Mouse (Mus musculus) midbrain, embryonic 15.5 days (tissue): ENCODE results near the gene Zfp276. TPM values are rescaled to one million over a fixed set of nuclear protein-coding genes. Genes with fewer than 3 reads are reported as not detected.
"Not testable (repeated sequence)": the region's sequence is repeated elsewhere in the genome, so short reads cannot be mapped to it uniquely, and the experiment has no call there.

ENCODE experiments used
- ATAC-seq: fragments of 200-750 bp; cut with Nextera tagmentation; replicated peaks from 2 replicates; pipeline ENCODE4 v1.8.0; 2017; ENCODE audit warnings: moderate TSS enrichment
- H3K27ac ChIP-seq: fragments of 300-500 bp; sonication (generic); 2 replicates; pipeline ENCODE4 v1.5.1; 2015; ENCODE audit warnings: mild to moderate bottlenecking, inconsistent platforms
- H3K27me3 ChIP-seq: fragments of 300-500 bp; sonication (generic); replicated peaks from 2 replicates; pipeline ENCODE4 v1.6.1; 2015; ENCODE audit warnings: inconsistent platforms
- H3K36me3 ChIP-seq: fragments of 300-500 bp; sonication (generic); replicated peaks from 2 replicates; pipeline ENCODE4 v1.6.1; 2015; ENCODE audit warnings: inconsistent platforms
- H3K4me1 ChIP-seq: fragments of 300-500 bp; sonication (generic); 2 replicates; pipeline ENCODE4 v1.6.1; 2015; ENCODE audit warnings: inconsistent platforms
- H3K4me2 ChIP-seq: fragments of 300-500 bp; sonication (generic); 2 replicates; pipeline ENCODE4 v1.6.1; 2015; ENCODE audit warnings: inconsistent platforms, mild to moderate bottlenecking, moderate library complexity
- H3K4me3 ChIP-seq: fragments of 300-500 bp; sonication (generic); 2 replicates; pipeline ENCODE4 v1.5.1; 2015; ENCODE audit warnings: mild to moderate bottlenecking, inconsistent platforms
- H3K9ac ChIP-seq: fragments of 300-500 bp; sonication (generic); 2 replicates; pipeline ENCODE4 v1.6.1; 2015; ENCODE audit warnings: mild to moderate bottlenecking, inconsistent platforms
- H3K9me3 ChIP-seq: fragments of 300-500 bp; sonication (generic); 2 replicates; pipeline ENCODE4 v1.6.1; 2016; ENCODE audit warnings: inconsistent platforms
- WGBS: fragments of 180-500 bp; shearing (Covaris S2); methylation state at CpG from one replicate; pipeline ENCODE4 v1.1.7; 2015; ENCODE audit warnings: mixed read lengths; 5-methylcytosine and 5-hydroxymethylcytosine counted together
- polyA plus RNA-seq: library from polyadenylated mRNA; unstranded; fragments of >200 nt; fragmentation: Nextera tagmentation; extraction: Ambion mirVana; gene quantifications from 2 replicates; pipeline ENCODE4 v1.2.1, GENCODE M21; 2015

Zfp276 gene
- polyA plus RNA-seq, 1 experiment from 2014 or later = 28.2 TPM

DNA sequence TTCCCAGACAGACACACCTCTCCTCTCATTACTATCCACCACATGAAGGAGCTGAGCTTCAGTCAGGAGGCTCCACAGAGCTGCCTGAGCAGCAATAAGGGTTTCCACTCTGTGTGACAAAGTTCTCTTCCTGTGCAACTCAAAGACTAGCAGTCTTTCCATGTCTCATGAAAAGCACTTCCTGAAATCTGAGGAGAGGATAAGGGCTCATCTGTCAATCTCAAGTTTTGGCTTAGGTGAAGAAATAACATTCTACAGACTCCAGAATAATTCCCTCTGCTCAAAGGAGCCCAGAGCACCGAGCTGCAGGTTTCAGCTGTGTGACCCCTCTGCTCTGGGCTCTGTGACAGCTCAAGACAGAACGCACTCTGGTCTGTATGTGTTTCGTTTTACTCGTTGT is 1.1 kb upstream of the Zfp276 start:
- peaks cover 46% of the 10 kb centered on the region for H3K36me3 ChIP-seq
- H3K27me3 ChIP-seq = no peaks in the 10 kb centered on the region
- peak overlapping the region; percentile 99 for H3K9ac ChIP-seq
- peak overlapping the region; percentile 95 for H3K4me2 ChIP-seq
- 65% methylated on average over 4 of the region's 4 CpGs for whole genome bisulfite sequencing
- peaks cover 34% of the 10 kb centered on the region for H3K4me1 ChIP-seq
- H3K27ac ChIP-seq = no peak overlapping the region
- peak overlapping the region; percentile 93 for H3K4me3 ChIP-seq
- no peak for ATAC-seq
- H3K9me3 ChIP-seq = no peaks in the 10 kb centered on the region

DNA sequence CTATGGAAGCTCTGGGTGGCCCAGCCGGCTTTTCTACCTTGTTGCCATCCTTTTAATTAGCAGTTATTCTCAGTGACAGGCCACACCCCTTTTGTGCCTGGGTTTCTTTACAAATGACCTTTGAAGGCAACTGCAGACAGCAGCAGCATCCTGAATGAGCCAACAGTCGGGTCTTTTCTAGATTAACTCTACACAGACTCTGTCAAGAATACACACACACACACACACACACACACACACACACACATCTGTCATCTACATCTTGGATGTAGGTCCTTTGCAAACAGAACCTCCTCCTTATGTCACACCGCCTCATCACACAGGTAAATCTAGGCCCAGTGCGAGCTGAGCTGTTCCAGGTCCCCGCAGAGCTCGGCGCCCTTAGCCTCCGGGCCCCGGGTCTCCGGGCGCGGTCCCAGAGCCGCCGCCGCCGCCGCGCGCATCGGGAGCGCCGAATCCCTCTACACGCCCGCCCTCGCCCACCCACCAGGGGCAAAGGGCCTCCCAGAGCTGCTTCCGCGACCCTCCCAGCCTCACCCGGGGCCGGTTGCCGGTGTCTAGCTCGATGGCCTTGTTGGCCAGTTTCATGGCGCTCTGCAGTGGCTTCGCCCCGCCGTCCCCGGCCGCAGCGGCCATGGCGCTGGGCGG is 420 bp upstream of the Zfp276 start:
- peak; percentile 57; the same call in 1 of the 2 replicates for ATAC-seq
- peak overlapping the region; percentile 95 for H3K4me2 ChIP-seq
- under 1% methylated on average over 40 of the region's 40 CpGs for WGBS
- H3K4me1 ChIP-seq = peaks cover 34% of the 10 kb centered on the region
- no peaks in the 10 kb centered on the region for H3K27me3 ChIP-seq
- H3K36me3 ChIP-seq = peaks cover 46% of the 10 kb centered on the region
- peak overlapping the region; percentile 99 for H3K9ac ChIP-seq
- peak overlapping the region; percentile 93 for H3K4me3 ChIP-seq
- peak overlapping the region; percentile 92 for H3K27ac ChIP-seq
- no peaks in the 10 kb centered on the region for H3K9me3 ChIP-seq

DNA sequence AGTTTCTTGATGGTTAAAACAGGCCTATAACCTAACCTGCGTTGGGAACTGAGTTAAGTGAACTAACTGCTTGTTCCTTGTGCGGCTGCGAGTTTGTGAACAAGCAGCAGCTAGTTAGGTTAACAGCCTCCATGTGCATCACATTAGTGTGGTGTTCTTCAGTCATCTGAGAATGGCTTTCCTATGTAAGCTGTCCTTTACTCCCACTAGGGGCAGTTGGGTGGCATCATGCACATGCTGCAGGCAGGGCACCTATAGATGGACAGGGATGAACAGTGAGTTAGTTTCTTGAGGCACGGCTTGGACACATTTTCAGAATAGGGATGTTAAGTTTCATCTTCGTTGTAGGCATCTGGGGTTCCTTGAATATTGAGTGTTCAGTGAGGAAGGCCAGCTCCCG is 1.2 kb downstream of the Zfp276 start:
- H3K4me1 ChIP-seq = peaks cover 34% of the 10 kb centered on the region
- H3K27ac ChIP-seq = no peak overlapping the region
- H3K27me3 ChIP-seq = no peaks in the 10 kb centered on the region
- no peak for ATAC-seq
- no peaks in the 10 kb centered on the region for H3K9me3 ChIP-seq
- peak overlapping the region; percentile 93 for H3K4me3 ChIP-seq
- H3K4me2 ChIP-seq = peak overlapping the region; percentile 95
- H3K9ac ChIP-seq = peak overlapping the region; percentile 99; the same call in 1 of the 2 replicates
- WGBS = 68% methylated on average over 6 of the region's 6 CpGs
- peaks cover 43% of the 10 kb centered on the region for H3K36me3 ChIP-seq

DNA sequence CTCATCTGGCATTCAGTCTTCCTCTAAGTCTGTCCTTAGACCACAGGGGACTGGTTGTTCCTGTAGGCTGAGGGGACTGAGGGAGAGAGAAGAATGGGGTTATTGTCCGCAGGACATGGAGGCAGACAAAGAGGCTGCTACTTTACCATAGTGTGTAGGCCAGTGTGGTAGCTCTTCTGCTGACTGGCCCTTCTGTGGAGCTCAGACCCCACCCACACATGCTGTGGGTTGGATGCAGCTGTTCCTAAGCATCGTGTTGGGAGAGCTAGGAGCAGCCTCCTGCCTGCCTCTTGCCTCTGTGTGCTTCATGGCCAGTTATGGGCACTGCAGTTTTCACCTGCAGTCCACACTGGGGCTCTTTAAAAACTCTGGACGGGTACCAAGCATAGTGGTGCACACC is 3.1 kb downstream of the Zfp276 start:
- H3K27ac ChIP-seq = no peak overlapping the region
- 79% methylated on average over 3 of the region's 3 CpGs for WGBS
- H3K4me2 ChIP-seq = no peak overlapping the region
- peaks cover 39% of the 10 kb centered on the region for H3K36me3 ChIP-seq
- H3K27me3 ChIP-seq = no peaks in the 10 kb centered on the region
- ATAC-seq = no peak
- no peaks in the 10 kb centered on the region for H3K9me3 ChIP-seq
- no peak overlapping the region for H3K4me3 ChIP-seq
- no peak overlapping the region for H3K9ac ChIP-seq
- H3K4me1 ChIP-seq = peaks cover 31% of the 10 kb centered on the region

DNA sequence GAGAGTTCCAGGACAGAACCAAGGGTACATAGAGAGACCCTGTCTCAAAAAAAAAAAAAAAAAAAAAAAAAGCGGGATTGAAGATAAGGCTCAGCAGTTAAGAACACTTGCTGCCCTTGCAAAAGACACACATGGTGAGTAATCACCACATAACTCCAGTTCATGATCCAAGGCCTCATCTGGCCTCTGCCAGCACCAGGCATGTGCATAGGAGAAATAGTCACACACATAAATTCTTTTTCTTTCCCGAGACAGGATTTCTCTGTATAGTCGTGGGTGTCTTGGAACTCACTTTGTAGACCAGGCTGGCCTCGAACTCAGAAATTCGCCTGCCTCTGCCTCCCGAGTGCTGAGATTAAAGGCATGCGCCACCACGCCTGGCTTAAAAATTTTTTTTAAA is 3.6 kb downstream of the Zfp276 start:
- not testable (repeated sequence) for H3K27me3 ChIP-seq, H3K27ac ChIP-seq, H3K9ac ChIP-seq, H3K9me3 ChIP-seq, H3K4me3 ChIP-seq, H3K4me2 ChIP-seq, ATAC-seq
- H3K36me3 ChIP-seq = peaks cover 39% of the 10 kb centered on the region
- peaks cover 26% of the 10 kb centered on the region for H3K4me1 ChIP-seq
- WGBS = 95% methylated on average over 8 of the region's 8 CpGs

DNA sequence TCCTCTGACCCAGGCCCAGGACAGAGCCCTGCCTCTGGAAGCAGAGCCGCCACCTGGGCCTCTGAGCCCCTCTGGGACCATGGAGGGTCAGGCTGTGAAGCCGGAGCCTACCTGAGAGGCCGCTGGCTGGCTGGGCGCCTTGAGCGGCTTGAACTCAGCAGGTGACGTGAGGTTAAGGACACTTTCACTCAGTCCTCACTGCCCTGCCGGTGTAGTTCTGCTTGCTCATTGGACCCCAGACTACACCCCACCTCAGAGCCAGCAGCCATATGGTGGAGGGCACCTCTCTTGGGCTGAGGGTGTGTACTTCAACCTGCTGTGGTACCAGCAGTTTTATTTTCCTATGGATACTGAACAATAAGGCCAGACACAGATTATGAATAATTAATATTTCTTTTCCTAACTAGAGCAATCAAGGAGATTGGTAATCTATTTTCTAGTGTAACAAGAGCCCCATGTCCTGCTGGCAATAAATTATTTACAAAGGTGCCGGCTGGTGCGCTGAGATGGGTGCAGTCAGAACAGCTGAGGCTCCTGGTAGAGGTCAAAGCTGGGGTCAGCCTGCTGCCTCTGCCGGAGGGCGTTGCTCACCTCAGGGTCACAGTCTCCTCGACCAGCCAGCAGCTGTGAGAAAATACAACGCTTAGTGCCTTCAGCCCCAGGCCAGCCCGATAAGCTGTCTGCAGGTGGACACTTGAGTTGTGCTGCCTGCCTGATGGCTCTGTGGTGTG is 14.1 kb downstream of the Zfp276 start:
- no peak overlapping the region for H3K27ac ChIP-seq
- no peak overlapping the region for H3K4me3 ChIP-seq
- no peaks in the 10 kb centered on the region for H3K4me1 ChIP-seq
- H3K9ac ChIP-seq = no peak overlapping the region
- 81% methylated on average over 14 of the region's 14 CpGs for WGBS
- H3K36me3 ChIP-seq = peaks cover 61% of the 10 kb centered on the region
- ATAC-seq = no peak
- no peaks in the 10 kb centered on the region for H3K27me3 ChIP-seq
- H3K9me3 ChIP-seq = no peaks in the 10 kb centered on the region
- H3K4me2 ChIP-seq = no peak overlapping the region

DNA sequence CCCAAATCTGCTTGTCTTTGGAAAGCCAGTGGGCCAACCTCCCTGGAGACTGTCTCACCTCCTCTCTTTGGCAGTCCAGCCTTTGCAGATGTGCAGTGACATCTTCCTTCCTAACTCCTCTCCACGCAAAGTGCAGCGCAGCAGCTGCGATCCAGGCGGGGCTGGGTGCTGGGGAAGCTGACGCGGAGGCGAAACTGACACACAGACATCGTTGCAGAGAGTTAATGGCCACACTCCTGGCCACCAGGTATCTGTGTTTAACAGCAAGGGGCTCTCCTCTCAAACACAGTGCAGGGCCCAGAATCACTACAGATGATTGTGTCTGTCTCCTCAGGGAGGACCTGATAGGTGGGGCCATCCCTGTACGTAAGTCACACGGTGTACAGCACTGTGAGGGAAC is 17.2 kb downstream of the Zfp276 start:
- Histone ChIP-seq H3K4me2 (no peak overlapping the region), H3K27ac (no peak overlapping the region), H3K9ac (no peak overlapping the region), H3K9me3 (no peaks in the 10 kb centered on the region), H3K27me3 (no peaks in the 10 kb centered on the region), H3K4me1 (no peaks in the 10 kb centered on the region), H3K4me3 (no peak overlapping the region), H3K36me3 (peaks cover 40% of the 10 kb centered on the region)
- no peak for ATAC-seq
- WGBS = 93% methylated on average over 10 of the region's 10 CpGs

DNA sequence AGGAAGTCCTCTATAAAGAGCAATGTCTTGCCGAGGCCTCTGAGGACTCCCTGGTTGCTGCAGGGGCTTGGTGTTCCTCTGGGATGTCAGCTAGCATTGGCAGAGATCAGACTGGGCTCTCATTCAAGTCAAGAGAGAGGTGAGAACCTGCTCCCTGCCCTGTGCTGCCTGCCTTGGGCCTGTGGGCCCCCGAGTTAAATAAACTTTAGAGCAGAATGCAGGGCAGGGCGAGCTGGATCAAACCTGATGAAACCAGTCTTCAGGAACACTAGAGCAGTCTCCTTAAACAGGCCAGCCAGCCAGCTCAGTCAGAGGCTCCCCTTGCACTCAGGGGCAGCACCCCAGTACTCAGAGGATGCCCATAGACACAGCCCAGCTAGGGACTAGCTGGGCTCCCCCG is 17.9 kb downstream of the Zfp276 start:
- Histone ChIP-seq H3K4me2 (no peak overlapping the region), H3K27me3 (no peaks in the 10 kb centered on the region), H3K9me3 (no peaks in the 10 kb centered on the region), H3K9ac (no peak overlapping the region), H3K27ac (no peak overlapping the region), H3K4me1 (no peaks in the 10 kb centered on the region), H3K36me3 (peaks cover 33% of the 10 kb centered on the region), H3K4me3 (no peak overlapping the region)
- ATAC-seq = no peak
- 77% methylated on average over 4 of the region's 4 CpGs for WGBS

DNA sequence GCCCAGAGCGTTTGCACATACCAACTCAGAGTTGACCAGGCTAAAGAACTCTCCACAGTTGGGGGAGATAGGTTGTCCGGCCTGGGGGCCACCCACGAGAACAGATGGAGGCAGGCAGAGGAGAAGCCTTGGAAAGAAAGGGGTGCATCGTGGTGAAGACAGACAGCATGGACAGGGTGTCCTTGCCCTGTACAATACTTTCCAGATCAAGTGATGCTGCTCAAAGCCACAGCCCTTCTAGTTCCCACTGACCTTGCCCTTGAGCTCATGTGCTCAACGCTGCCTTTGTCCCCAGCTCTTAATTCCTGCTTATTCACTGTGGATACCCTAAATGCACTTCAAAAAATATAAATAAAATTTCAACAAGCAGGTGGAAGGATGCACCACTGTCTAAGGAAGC is 20.5 kb downstream of the Zfp276 start:
- no peak overlapping the region for H3K4me2 ChIP-seq
- no peak overlapping the region for H3K4me3 ChIP-seq
- no peak overlapping the region for H3K9ac ChIP-seq
- H3K27ac ChIP-seq = no peak overlapping the region
- ATAC-seq = no peak
- 80% methylated on average over 5 of the region's 5 CpGs for WGBS
- H3K36me3 ChIP-seq = 0 out of 2 replicates have a peak, but pooled peaks cover 8% of the 10 kb centered on the region
- no peaks in the 10 kb centered on the region for H3K4me1 ChIP-seq
- no peaks in the 10 kb centered on the region for H3K27me3 ChIP-seq
- H3K9me3 ChIP-seq = no peaks in the 10 kb centered on the region

DNA sequence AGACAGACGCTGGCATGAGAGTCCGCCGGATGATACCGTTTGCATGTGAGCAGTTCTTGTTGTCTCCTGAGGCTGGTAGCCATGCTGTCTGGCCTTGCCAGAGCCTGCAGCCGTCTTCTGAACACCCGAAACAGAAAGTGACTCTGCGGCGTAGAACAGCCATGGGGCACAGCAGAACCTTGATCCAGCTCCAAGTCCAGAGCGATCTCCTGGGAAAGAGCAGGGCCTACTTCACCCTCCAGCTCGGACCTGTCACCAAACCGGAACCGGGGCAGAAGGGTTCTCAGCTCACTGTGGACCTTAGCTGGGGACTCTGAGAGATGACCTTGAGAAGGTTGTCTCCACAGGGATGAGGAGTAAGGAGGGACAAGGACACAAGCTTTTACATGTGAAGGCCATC is 21.1 kb downstream of the Zfp276 start:
- Histone ChIP-seq H3K27ac (no peak overlapping the region), H3K9ac (no peak overlapping the region), H3K36me3 (0 out of 2 replicates have a peak, but pooled peaks cover 2% of the 10 kb centered on the region), H3K9me3 (no peaks in the 10 kb centered on the region), H3K4me1 (no peaks in the 10 kb centered on the region), H3K4me3 (no peak overlapping the region), H3K4me2 (no peak overlapping the region), H3K27me3 (no peaks in the 10 kb centered on the region)
- WGBS = 93% methylated on average over 12 of the region's 12 CpGs
- no peak for ATAC-seq

DNA sequence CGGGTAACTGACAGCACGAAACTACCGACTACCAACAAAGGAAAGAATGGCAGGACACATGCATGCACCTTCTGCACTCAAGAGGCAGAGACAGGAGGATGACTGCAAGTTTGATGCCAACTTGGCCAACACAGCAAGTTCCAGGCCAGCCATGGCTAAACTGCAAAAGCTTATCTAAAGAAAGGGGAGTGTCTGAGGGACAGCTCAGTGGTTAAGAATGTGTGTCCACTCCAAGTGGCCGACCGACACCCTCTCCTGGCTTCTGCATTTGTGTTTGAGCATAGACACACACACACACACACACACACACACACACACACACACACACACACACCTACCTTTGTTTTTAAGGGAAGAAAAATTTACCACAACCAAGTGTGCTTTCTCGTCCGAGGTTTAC is 24.4 kb downstream of the Zfp276 start:
- H3K4me1 ChIP-seq = no peaks in the 10 kb centered on the region
- no peak overlapping the region for H3K27ac ChIP-seq
- WGBS = 85% methylated on average over 7 of the region's 7 CpGs
- no peak overlapping the region for H3K9ac ChIP-seq
- ATAC-seq = no peak
- no peak overlapping the region for H3K4me2 ChIP-seq
- no peak overlapping the region for H3K4me3 ChIP-seq
- H3K9me3 ChIP-seq = no peaks in the 10 kb centered on the region
- no peaks in the 10 kb centered on the region for H3K36me3 ChIP-seq
- H3K27me3 ChIP-seq = no peaks in the 10 kb centered on the region

DNA sequence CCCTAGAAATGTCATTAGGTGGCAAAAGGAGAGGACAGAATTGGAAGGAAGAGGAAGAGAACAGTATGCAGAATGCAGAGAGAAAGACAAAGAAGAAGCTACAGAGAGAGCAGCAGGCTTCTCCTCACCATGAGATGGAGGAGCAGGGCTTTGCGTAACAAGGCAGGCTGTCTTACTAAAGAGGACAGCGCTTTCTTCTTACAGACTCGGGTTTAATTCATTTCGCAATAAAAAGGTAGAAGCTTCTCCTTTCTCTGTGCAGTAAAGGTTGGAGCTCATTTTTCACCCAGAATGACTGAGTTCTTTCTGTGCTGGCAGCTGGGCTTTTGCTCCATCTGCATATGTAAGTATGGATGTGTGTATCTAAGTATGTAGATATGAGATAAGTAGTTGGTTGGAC is 25.8 kb downstream of the Zfp276 start:
- ATAC-seq = no peak
- no peak overlapping the region for H3K9ac ChIP-seq
- no peaks in the 10 kb centered on the region for H3K36me3 ChIP-seq
- no peak overlapping the region for H3K4me2 ChIP-seq
- H3K4me3 ChIP-seq = no peak overlapping the region
- no peaks in the 10 kb centered on the region for H3K4me1 ChIP-seq
- no peaks in the 10 kb centered on the region for H3K27me3 ChIP-seq
- no peak overlapping the region for H3K27ac ChIP-seq
- WGBS = 92% methylated on average over 4 of the region's 4 CpGs
- no peaks in the 10 kb centered on the region for H3K9me3 ChIP-seq
